Mouse (Mus musculus) C2C12 (cell line): ENCODE measurements at regions not wholly inside any gene's neighbourhood (a gene's known extent, or its start where the extent isn't known, plus 50 kb on each side); places are given as distances from the start of the nearest gene placed in this dataset.

Source experiments
- CTCF ChIP-seq: IDR thresholded peaks from one replicate; pipeline ENCODE4 v1.5.1; 2011; ENCODE audit not compliant: control insufficient read depth, insufficient read depth, insufficient read length
- MYOD1 ChIP-seq: IDR thresholded peaks from one replicate; pipeline ENCODE4 v1.6.1; 2011; ENCODE audit warnings: low read depth; ENCODE audit not compliant: control insufficient read depth, insufficient read length
- USF1 ChIP-seq: IDR thresholded peaks from one replicate; pipeline ENCODE4 v1.6.1; 2011; ENCODE audit warnings: low read depth, mild to moderate bottlenecking, control low read depth, moderate library complexity

DNA sequence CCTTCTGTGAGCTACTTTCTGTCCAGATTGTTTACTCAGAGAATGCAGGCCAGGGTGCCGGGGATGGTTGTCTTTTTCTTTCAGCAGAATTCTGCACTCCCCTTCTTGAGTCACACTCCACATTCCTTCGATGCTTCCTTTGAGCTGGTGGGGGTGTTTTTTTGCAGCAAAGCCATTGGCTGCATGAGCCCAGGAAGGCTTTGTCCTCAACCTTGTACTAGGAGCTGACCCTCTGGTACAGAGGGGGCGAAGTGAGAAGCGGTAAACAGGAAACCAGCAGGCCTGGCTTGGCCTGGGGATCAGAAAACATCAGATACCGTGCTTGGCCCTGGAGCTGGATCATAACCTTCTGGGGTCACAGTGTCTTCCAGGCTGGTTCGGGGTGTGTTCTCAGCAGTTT lies 169.9 kb downstream of the Chic2 start:
- TF ChIP-seq USF1 (no peak), CTCF (no peak), MYOD1 (no peak)
